Mouse (Mus musculus) C2C12 (cell line): Measurements from ENCODE around the gene Tpm1. TPM values are rescaled to one million over a fixed set of nuclear protein-coding genes. Genes with fewer than 3 reads are reported as not detected.

Experiments
- H3K27me3 ChIP-seq: one replicate; pipeline ENCODE4 v1.6.1; 2011; ENCODE audit not compliant: control insufficient read depth, insufficient read depth, insufficient read length
- H3K36me3 ChIP-seq: one replicate; pipeline ENCODE4 v1.6.1; 2011; ENCODE audit not compliant: control insufficient read depth, insufficient read depth
- H3K4me3 ChIP-seq: one replicate; pipeline ENCODE4 v1.5.1; 2011; ENCODE audit warnings: mild to moderate bottlenecking, control low read depth; ENCODE audit not compliant: poor library complexity, insufficient read depth, severe bottlenecking
- H3K79me2 ChIP-seq: one replicate; pipeline ENCODE4 v1.6.1; 2011; ENCODE audit not compliant: control insufficient read depth, insufficient read depth
- H3K79me3 ChIP-seq: one replicate; pipeline ENCODE4 v1.6.1; 2011; ENCODE audit warnings: low read depth, control low read depth
- H3ac ChIP-seq: one replicate; pipeline ENCODE3; 2011; ENCODE audit warnings: low read depth; ENCODE audit not compliant: control insufficient read depth, insufficient read length
- CEBPB ChIP-seq: IDR thresholded peaks from one replicate; pipeline ENCODE4 v1.6.1; 2011; ENCODE audit warnings: low read depth, mild to moderate bottlenecking, control low read depth, moderate library complexity
- CTCF ChIP-seq: IDR thresholded peaks from one replicate; pipeline ENCODE4 v1.5.1; 2011; ENCODE audit not compliant: control insufficient read depth, insufficient read depth, insufficient read length
- FOSL1 ChIP-seq: IDR thresholded peaks from one replicate; pipeline ENCODE4 v1.8.0; 2011; ENCODE audit warnings: mild to moderate bottlenecking, low read length; ENCODE audit not compliant: poor library complexity, insufficient read depth, severe bottlenecking
- MAX ChIP-seq: IDR thresholded peaks from one replicate; pipeline ENCODE4 v1.6.1; 2011; ENCODE audit warnings: mild to moderate bottlenecking, control low read depth
- MYOD1 ChIP-seq: IDR thresholded peaks from one replicate; pipeline ENCODE4 v1.6.1; 2011; ENCODE audit warnings: low read depth; ENCODE audit not compliant: control insufficient read depth, insufficient read length
- MYOG ChIP-seq: IDR thresholded peaks from one replicate; pipeline ENCODE4 v1.6.1; 2011; ENCODE audit not compliant: control insufficient read depth, insufficient read length; ENCODE audit errors: extremely low read depth
- USF1 ChIP-seq: IDR thresholded peaks from one replicate; pipeline ENCODE4 v1.6.1; 2011; ENCODE audit warnings: low read depth, mild to moderate bottlenecking, control low read depth, moderate library complexity
- polyA plus RNA-seq: library from polyadenylated mRNA; unstranded; fragments of >200 nt; fragmentation: generic; extraction: Trizol; gene quantifications from one replicate; pipeline ENCODE4 v1.2.1, GENCODE M21; 2012; ENCODE audit warnings: missing spikeins

Tpm1 gene
- polyA plus RNA-seq, 1 experiment = 1,080 TPM

DNA sequence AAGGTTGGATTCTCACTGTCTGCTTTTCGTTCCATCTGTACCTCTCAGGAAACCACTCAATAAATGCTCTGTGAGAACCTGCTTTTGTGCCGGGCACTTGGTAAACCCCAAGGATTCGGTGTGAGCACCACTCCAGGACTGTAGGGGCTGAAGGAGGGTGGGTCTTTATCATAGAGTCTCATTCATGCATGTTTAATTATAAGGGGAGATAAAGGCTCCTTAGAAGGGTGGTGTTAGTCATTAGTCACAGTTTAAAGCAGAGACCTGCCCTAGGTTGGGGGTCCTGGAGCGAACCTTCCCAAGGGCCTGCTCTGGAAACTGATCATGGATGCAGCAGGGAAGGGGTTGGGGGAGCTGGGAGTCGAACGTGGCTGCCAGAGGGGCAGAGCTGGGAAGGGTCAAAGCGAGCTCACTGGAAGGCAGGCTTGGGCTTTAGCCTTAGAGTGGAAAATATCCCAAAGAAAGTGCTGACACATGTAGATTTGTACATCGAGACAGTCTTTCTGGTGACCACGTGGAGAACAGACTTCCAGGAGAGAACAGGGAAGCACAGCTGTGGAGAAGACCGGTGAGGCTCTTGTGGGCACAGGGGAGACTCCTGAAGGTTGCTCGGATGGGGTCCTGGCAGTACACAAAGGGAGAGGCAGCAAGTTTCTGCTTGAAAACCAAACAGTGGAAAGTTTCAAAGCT is 60.9 kb downstream of the Tpm1 start:
- Histone ChIP-seq H3K36me3 (no peaks in the 10 kb centered on the region), H3K27me3 (no peaks in the 10 kb centered on the region), H3K4me3 (no peak overlapping the region), H3ac (peak overlapping the region; percentile 1), H3K79me3 (no peaks in the 10 kb centered on the region), H3K79me2 (no peaks in the 10 kb centered on the region)
- TF ChIP-seq USF1 = peak; percentile 75
- TF ChIP-seq MAX = peak; percentile 76
- TF ChIP-seq FOSL1 = no peak
- no peak for TF ChIP-seq MYOD1
- no peak for TF ChIP-seq MYOG
- no peak for TF ChIP-seq CTCF
- no peak for TF ChIP-seq CEBPB

DNA sequence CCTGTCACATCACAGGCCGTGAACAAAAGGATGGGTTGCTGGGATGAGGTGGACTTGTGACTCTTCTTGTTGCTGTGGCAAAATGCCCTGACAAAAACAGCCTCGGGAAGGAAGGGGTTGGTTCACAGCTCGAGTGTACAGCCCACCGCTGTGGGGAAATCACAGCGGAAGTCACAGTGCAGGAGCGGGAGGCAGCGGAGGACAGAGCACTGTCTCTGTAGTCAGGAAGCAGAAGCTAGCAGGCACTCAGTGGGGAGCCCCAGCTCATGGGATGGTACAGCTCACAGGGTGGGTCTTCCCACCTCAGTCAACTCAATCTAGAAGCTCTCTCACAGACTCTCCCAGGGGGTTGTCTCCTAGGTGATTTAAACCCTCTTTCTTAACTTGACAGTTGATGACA is 63.8 kb downstream of the Tpm1 start:
- no peaks in the 10 kb centered on the region for H3K79me3 ChIP-seq
- TF ChIP-seq CTCF = no peak
- no peak for TF ChIP-seq FOSL1
- TF ChIP-seq MYOD1 = no peak
- TF ChIP-seq MAX = no peak
- TF ChIP-seq CEBPB = no peak
- TF ChIP-seq USF1 = no peak
- no peak for TF ChIP-seq MYOG
- H3K4me3 ChIP-seq = no peak overlapping the region
- H3K27me3 ChIP-seq = no peaks in the 10 kb centered on the region
- H3ac ChIP-seq = no peak overlapping the region
- no peaks in the 10 kb centered on the region for H3K36me3 ChIP-seq
- no peaks in the 10 kb centered on the region for H3K79me2 ChIP-seq

DNA sequence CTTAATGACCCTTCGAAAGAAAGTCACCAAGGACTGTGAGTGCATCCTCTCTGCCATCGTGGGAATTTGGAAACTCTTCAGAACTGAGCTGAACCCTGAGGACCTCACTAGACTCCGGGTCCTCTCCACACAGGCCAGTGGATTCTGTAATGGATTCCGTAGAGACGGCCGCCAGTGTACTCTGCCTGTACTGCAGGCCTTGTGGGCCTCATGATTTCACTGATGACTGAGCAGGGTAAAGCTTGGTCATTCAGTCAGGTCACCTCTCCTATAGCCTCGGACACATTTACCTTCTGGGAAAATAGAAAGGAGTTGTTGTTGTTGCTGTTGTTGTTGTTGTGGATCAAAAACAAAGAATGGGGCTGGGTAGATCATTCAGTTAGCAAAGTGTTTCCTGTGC is 67.1 kb downstream of the Tpm1 start:
- H3K4me3 ChIP-seq = no peak overlapping the region
- no peak for TF ChIP-seq FOSL1
- no peak for TF ChIP-seq MAX
- TF ChIP-seq CEBPB = no peak
- TF ChIP-seq MYOG = no peak
- no peak for TF ChIP-seq MYOD1
- TF ChIP-seq CTCF = no peak
- TF ChIP-seq USF1 = no peak
- no peaks in the 10 kb centered on the region for H3K79me2 ChIP-seq
- H3K27me3 ChIP-seq = no peaks in the 10 kb centered on the region
- no peak overlapping the region for H3ac ChIP-seq
- no peaks in the 10 kb centered on the region for H3K36me3 ChIP-seq
- H3K79me3 ChIP-seq = no peaks in the 10 kb centered on the region

DNA sequence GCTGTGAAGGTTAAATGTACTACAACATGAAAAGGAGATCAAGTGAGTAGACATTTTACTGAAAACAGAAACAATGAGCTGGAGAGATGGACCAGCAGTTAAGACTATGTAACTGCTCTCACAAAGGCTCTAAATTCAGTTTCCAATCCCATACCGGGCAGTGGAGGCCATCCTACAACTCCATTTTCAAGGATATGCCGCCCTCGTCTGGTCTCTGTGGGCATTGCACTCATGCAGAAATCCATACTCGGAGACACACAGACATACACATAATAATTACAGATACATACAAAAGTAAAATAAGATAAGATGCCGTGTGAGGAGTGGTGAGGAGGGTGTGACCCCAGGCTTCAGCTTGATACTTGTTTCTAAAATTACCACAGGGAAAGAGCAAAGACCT is 68.7 kb downstream of the Tpm1 start:
- TF ChIP-seq CEBPB = no peak
- TF ChIP-seq CTCF = peak; percentile 67
- no peak for TF ChIP-seq FOSL1
- no peaks in the 10 kb centered on the region for H3K79me2 ChIP-seq
- no peaks in the 10 kb centered on the region for H3K79me3 ChIP-seq
- H3K27me3 ChIP-seq = no peaks in the 10 kb centered on the region
- H3K4me3 ChIP-seq = no peak overlapping the region
- no peaks in the 10 kb centered on the region for H3K36me3 ChIP-seq
- H3ac ChIP-seq = no peak overlapping the region

DNA sequence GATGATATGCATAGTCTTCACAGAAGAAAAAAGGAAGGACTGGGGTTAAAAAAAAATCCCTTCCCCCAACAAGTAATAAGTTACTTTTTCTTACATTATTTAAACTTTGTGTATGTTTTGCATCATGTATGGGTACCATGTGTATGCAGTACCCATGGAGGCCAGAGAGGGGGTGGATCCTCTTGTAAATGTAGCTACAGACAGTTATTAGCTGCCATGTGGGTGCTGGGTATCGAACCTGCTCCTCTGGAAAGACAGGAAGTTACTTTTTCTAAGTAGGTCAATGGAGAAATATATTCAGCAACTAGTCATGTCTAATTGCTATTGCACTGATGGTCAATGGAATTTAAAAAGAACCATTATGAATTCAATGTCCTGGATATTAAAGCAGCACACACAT is 70.7 kb downstream of the Tpm1 start:
- H3K4me3 ChIP-seq = no peak overlapping the region
- H3K79me3 ChIP-seq = no peaks in the 10 kb centered on the region
- H3ac ChIP-seq = no peak overlapping the region
- H3K27me3 ChIP-seq = no peaks in the 10 kb centered on the region
- H3K36me3 ChIP-seq = no peaks in the 10 kb centered on the region
- TF ChIP-seq MYOD1 (no peak), MAX (no peak), CEBPB (no peak), FOSL1 (no peak), MYOG (no peak), CTCF (no peak), USF1 (no peak)
- no peaks in the 10 kb centered on the region for H3K79me2 ChIP-seq

DNA sequence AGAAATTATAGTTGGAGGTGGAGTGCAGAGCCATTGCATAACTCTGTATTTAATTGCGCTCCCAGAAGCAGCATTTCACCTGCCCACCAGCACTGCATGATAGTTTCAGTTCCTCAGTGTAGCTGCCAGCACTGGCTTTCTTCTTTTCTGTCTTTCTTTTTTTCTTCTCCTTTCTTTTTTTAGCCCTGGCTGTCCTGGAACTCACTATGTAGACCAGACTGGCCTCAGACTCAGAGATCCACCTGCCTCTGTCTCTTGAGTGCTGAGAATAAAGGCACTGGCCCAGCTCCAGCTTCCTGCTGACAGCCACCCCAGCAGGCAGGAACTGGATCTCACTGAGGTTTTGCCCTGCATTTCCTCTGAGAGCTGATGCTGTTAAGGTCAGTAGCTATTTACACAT is 71.2 kb downstream of the Tpm1 start:
- H3K4me3 ChIP-seq = no peak overlapping the region
- H3K79me3 ChIP-seq = no peaks in the 10 kb centered on the region
- H3K79me2 ChIP-seq = no peaks in the 10 kb centered on the region
- no peak overlapping the region for H3ac ChIP-seq
- TF ChIP-seq FOSL1 (no peak), CTCF (no peak), CEBPB (no peak), MYOD1 (no peak), MYOG (no peak), MAX (no peak), USF1 (no peak)
- no peaks in the 10 kb centered on the region for H3K36me3 ChIP-seq
- H3K27me3 ChIP-seq = no peaks in the 10 kb centered on the region
